Mouse (Mus musculus) heart, embryonic 16.5 days (tissue): ENCODE results near the gene Prol1. TPM values are rescaled to one million over a fixed set of nuclear protein-coding genes. Genes with fewer than 3 reads are reported as not detected.
"Not testable (repeated sequence)": the region's sequence is repeated elsewhere in the genome, so short reads cannot be mapped to it uniquely, and the experiment has no call there.

Experiments used
- ATAC-seq: fragments of 200-750 bp; cut with Nextera tagmentation; replicated peaks from 2 replicates; pipeline ENCODE4 v1.8.0; 2017; ENCODE audit warnings: moderate number of reproducible peaks; ENCODE audit not compliant: insufficient read depth, low FRiP score; ENCODE audit errors: extremely low read depth
- H3K27ac ChIP-seq: fragments of 300-500 bp; sonication (generic); 2 replicates; pipeline ENCODE4 v1.5.1; 2014; ENCODE audit warnings: mild to moderate bottlenecking, low read length, control low read depth, moderate library complexity
- H3K27me3 ChIP-seq: fragments of 300-500 bp; sonication (generic); 2 replicates; pipeline ENCODE4 v1.6.1; 2014; ENCODE audit warnings: low read length, mixed read lengths; ENCODE audit not compliant: control insufficient read depth, insufficient read depth
- H3K36me3 ChIP-seq: fragments of 300-500 bp; sonication (generic); 2 replicates; pipeline ENCODE4 v1.6.1; 2014; ENCODE audit not compliant: control insufficient read depth, insufficient read depth
- H3K4me1 ChIP-seq: fragments of 300-500 bp; sonication (generic); 2 replicates; pipeline ENCODE4 v1.6.1; 2014; ENCODE audit warnings: low read length, mixed read lengths; ENCODE audit not compliant: control insufficient read depth, insufficient read depth
- H3K4me2 ChIP-seq: fragments of 300-500 bp; sonication (generic); 2 replicates; pipeline ENCODE4 v1.6.1; 2014; ENCODE audit warnings: low read depth, mild to moderate bottlenecking, control low read depth, low read length
- H3K4me3 ChIP-seq: fragments of 300-500 bp; sonication (generic); 2 replicates; pipeline ENCODE4 v1.5.1; 2014; ENCODE audit warnings: mild to moderate bottlenecking, control low read depth, low read length
- H3K9ac ChIP-seq: fragments of 300-500 bp; sonication (generic); 2 replicates; pipeline ENCODE4 v1.6.1; 2014; ENCODE audit warnings: low read length, control low read depth
- H3K9me3 ChIP-seq: fragments of 300-500 bp; sonication (generic); replicated peaks from 2 replicates; pipeline ENCODE4 v1.6.1; 2016; ENCODE audit warnings: low read length; ENCODE audit not compliant: control insufficient read depth
- WGBS: fragments of 180-500 bp; shearing (Covaris S2); extraction: QIAGEN DNeasy Blood & Tissue Kit; methylation state at CpG from one replicate; pipeline ENCODE4 v1.1.7; 2014; 5-methylcytosine and 5-hydroxymethylcytosine counted together
- polyA plus RNA-seq: library from polyadenylated mRNA; unstranded; fragments of >200 nt; fragmentation: Nextera tagmentation; extraction: Ambion mirVana; gene quantifications from 2 replicates; pipeline ENCODE4 v1.2.1, GENCODE M21; 2015

The Prol1 gene
- polyA plus RNA-seq, result not detected in 2 replicates

DNA sequence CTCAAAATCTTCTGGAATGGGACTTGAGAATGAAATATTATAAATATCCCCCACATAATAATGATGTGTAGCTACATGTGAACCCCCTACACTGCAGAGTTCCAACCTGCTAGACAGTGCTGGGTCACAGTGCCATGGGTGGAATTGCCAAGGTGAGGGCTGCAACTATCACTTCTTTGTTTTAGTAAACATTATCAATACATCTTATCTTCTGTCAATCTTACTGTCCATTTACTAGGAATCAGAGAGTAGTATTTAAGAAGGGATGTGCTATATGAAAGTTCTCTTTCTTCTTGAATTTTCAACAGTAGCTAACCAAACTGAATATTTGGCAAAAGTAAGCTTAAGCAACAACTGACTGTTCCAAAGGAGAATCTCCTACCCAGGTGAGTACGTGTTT lies at the start of gene Prol1:
Gene Prol1, plus strand, starts transcription at position 301 of the 400 bp plus-strand sequence.
- WGBS, result 94% methylated on average over 1 of the region's 1 CpGs
- no peak for ATAC-seq
- no peaks in the 10 kb centered on the region for H3K36me3 ChIP-seq
- no peak within 1 kb of the TSS for H3K4me3 ChIP-seq
- no peaks in the 10 kb centered on the region for H3K9me3 ChIP-seq
- H3K4me2 ChIP-seq, result no peak within 1 kb of the TSS
- no peaks in the 10 kb centered on the region for H3K4me1 ChIP-seq
- no peaks in the 10 kb centered on the region for H3K27me3 ChIP-seq
- no peak within 1 kb of the TSS for H3K9ac ChIP-seq
- no peak within 1 kb of the TSS for H3K27ac ChIP-seq

DNA sequence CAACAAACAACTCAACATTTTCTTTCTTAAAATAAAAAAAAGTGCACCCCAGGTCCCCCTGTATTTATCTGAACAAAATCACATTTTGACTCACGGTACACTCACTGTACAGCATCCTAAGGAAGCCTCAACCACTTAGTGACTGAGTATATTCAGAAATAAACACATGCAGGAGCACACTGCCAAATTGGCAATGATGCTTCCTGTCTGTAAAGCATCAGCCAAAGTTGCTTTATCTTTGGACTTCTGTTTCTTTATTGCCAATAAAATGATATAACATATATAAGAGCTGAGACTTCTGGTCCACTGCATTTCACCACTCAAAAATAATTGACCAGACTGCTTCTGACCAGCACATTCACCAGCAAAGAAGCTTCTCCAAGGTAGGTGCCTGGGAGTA lies 48.5 kb upstream of the Prol1 start, which contains the start of gene Gm7714:
Gene Gm7714, plus strand, starts transcription at position 301 of the 400 bp plus-strand sequence.
- WGBS, result 66% methylated on average over 1 of the region's 1 CpGs
- Histone ChIP-seq H3K4me2 (no peak within 1 kb of the TSS), H3K27me3 (no peaks in the 10 kb centered on the region), H3K9me3 (no peaks in the 10 kb centered on the region; the same call in 1 of the 2 replicates), H3K9ac (no peak within 1 kb of the TSS), H3K27ac (no peak within 1 kb of the TSS), H3K36me3 (no peaks in the 10 kb centered on the region), H3K4me1 (no peaks in the 10 kb centered on the region), H3K4me3 (no peak within 1 kb of the TSS)
- ATAC-seq, result no peak

DNA sequence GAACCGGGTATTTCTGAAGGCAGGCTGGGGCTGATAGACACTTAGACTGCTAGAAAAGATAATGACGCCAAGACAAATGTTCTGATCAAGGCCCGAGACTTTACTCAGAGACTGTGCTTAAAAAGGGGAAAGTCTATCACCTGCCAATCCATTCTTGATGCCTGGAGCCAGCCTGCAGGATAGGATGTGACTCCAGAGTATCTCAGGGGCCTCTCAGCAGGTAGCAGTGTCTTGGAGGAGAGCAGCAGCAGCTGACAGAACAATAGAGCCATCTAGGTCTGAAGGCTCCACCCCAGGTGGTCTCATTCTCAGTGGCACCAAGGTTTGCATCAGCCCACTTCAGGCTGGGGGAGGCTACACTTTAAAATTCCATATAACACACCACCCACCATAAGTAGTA lies 5.8 kb upstream of the Prol1 start:
- 63% methylated on average over 3 of the region's 3 CpGs for WGBS
- H3K9ac ChIP-seq, H3K36me3 ChIP-seq, H3K4me2 ChIP-seq, H3K9me3 ChIP-seq, H3K27me3 ChIP-seq, H3K27ac ChIP-seq, H3K4me1 ChIP-seq, H3K4me3 ChIP-seq, ATAC-seq: not testable (repeated sequence)

DNA sequence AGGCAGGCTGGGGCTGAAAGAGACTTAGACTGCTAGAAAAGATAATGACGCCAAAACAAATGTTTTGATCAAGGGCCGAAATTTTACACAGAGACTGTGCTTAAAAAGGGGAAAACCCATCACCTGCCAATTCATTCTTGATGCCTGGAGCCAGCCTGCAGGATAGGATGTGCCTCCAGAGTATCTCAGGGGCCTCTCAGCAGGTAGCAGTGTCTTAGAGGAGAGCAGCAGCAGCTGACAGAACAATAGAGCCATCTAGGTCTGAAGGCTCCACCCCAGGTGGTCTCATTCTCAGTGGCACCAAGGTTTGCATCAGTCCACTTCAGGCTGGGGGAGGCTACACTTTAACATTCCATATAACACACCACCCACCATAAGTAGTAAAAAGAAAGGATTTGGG lies 31.4 kb downstream of the Prol1 start:
- H3K4me3 ChIP-seq, H3K9me3 ChIP-seq, H3K4me1 ChIP-seq, H3K4me2 ChIP-seq, H3K27me3 ChIP-seq, H3K36me3 ChIP-seq, ATAC-seq, H3K27ac ChIP-seq, H3K9ac ChIP-seq: not testable (repeated sequence)
- 48% methylated on average over 2 of the region's 2 CpGs for WGBS

DNA sequence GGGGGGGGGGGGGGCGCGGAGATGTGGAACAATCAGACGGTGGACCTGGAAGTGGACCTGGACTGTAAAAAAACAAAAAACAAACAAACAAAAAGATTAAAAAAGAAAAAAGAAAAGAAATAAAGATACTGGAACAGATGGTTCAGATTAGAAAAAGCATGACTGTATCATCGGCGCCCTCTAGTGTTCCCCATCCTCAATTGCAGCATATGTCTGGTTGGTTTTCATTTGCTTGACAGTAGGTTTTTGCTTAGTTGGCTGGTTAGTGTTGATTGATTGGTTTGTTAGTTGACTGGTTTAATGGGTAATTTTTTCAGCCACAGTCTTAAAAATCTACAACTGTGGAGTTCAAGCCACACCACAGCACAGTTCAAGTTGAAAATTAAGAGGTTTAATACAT lies 47.7 kb downstream of the Prol1 start:
- no peak overlapping the region for H3K4me3 ChIP-seq
- no peak overlapping the region for H3K4me2 ChIP-seq
- no peak overlapping the region for H3K9ac ChIP-seq
- no peaks in the 10 kb centered on the region for H3K36me3 ChIP-seq
- no peak for ATAC-seq
- H3K9me3 ChIP-seq, result no peaks in the 10 kb centered on the region
- H3K27ac ChIP-seq, result no peak overlapping the region
- no peaks in the 10 kb centered on the region for H3K4me1 ChIP-seq
- H3K27me3 ChIP-seq, result no peaks in the 10 kb centered on the region
- WGBS, result 7% methylated on average over 5 of the region's 5 CpGs

DNA sequence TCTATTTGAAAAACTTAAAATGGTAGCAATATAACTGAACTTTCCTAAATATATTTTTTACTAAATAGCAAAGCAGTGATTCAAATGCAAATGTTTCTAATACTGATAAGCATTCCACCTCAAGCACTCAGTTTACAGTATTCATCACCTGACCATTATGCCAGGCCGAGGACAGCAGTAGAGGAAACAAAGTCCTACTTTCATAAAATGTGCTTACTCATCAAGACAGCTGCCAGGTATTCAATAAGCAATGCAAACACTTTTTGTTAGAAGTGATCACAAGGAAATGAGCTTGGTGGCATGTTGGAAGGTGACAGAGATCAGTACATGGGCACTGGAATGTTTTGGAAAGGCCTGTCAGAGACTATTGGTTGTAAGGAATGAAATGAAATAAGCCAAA lies 49.8 kb downstream of the Prol1 start:
- Histone ChIP-seq H3K4me1 (no peaks in the 10 kb centered on the region), H3K4me2 (no peak overlapping the region), H3K27ac (no peak overlapping the region), H3K27me3 (no peaks in the 10 kb centered on the region), H3K9ac (no peak overlapping the region), H3K4me3 (no peak overlapping the region), H3K9me3 (no peaks in the 10 kb centered on the region), H3K36me3 (no peaks in the 10 kb centered on the region)
- ATAC-seq, result no peak
- WGBS, result 65% methylated on average over 1 of the region's 1 CpGs

DNA sequence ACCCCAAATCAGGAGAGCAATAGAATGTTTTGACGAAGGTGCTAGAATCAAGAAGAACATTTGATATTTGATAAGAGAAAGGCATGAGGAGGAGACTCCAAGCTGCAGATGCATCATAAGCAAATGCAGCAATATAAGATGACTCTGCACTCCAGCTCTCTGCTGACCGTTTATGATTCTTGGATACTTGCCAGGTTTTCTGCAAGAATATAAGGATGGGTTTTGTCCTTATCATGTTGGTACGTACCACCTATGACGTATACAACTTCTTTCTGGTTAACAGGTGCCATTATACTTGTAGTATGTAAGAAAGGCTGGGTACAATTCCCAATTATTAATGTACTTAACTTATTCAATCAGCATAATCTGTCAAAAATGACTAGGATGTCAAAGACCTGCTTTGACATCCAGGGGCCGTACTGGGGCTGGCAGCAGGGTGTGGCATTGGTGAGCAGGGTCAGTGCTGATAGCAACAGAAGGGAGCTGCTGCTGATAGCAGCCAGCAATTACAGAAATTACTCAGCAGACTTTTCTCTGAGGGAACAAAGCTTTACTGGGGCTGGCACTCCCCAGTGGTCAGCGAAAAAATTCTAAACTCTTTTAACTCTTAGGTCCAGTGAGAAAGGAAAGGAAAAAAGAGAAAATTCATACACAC lies 53.6 kb downstream of the Prol1 start:
- no peaks in the 10 kb centered on the region for H3K27me3 ChIP-seq
- H3K27ac ChIP-seq, result no peak overlapping the region
- H3K9ac ChIP-seq, result no peak overlapping the region
- ATAC-seq, result no peak
- no peaks in the 10 kb centered on the region for H3K4me1 ChIP-seq
- 48% methylated on average over 6 of the region's 6 CpGs for WGBS
- no peak overlapping the region for H3K4me2 ChIP-seq
- no peaks in the 10 kb centered on the region for H3K9me3 ChIP-seq
- H3K36me3 ChIP-seq, result no peaks in the 10 kb centered on the region
- H3K4me3 ChIP-seq, result no peak overlapping the region

DNA sequence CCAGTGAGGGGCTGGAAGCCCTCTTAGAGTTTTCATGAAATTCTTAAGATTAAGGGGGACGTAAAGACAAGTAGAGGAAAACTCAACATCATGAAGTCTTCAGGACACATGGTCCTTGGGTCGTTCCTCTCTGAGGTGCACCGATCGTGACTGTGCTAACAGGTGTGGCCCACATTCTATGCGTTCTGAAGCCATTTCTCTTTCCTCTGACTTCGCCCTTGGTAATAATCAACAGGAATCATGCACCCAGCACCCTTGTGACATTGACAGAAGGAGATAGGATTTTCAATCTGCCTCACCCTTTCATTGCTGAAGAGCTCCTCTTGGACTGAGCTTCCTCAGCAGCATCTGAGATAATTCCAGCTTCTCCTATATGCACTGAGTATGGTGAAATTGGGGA lies 55.5 kb downstream of the Prol1 start:
- Histone ChIP-seq H3K36me3 (no peaks in the 10 kb centered on the region), H3K9me3 (no peaks in the 10 kb centered on the region), H3K9ac (no peak overlapping the region), H3K27me3 (no peaks in the 10 kb centered on the region), H3K4me3 (no peak overlapping the region), H3K27ac (no peak overlapping the region), H3K4me1 (no peaks in the 10 kb centered on the region), H3K4me2 (no peak overlapping the region)
- no peak for ATAC-seq
- WGBS, result 76% methylated on average over 6 of the region's 6 CpGs

DNA sequence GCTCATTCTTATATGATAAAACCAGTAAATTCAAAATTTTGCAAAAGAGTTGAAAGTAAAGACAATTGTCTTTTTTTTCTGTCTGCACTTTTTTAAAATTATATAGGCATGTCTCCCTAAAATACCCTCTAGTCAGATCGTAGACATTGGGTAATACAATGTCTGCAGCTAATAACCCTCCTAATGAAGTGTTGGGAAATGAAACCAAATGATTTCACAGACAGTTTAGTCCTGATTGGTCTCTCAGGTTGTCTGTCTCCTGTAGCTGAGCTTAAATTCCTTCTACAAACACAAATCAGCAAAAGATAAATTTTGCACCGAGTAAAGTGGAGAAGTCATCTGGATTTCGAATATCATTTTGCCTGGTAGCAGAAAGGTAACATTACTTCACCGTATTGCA lies 58.7 kb downstream of the Prol1 start, which contains the start of gene Amtn:
Gene Amtn, plus strand, starts transcription at position 301 of the 400 bp plus-strand sequence.
- no peak within 1 kb of the TSS for H3K4me3 ChIP-seq
- ATAC-seq, result no peak
- WGBS, result 66% methylated on average over 4 of the region's 4 CpGs

More for the DNA sequence above, 58.7 kb downstream of the Prol1 start, which contains the start of gene Amtn:
- no peaks in the 10 kb centered on the region for H3K9me3 ChIP-seq
- H3K4me1 ChIP-seq, result no peaks in the 10 kb centered on the region
- no peak within 1 kb of the TSS for H3K9ac ChIP-seq
- no peak within 1 kb of the TSS for H3K27ac ChIP-seq
- H3K36me3 ChIP-seq, result no peaks in the 10 kb centered on the region
- no peaks in the 10 kb centered on the region for H3K27me3 ChIP-seq
- H3K4me2 ChIP-seq, result no peak within 1 kb of the TSS
